Mouse (Mus musculus) kidney, embryonic 16.5 days (tissue): ENCODE measurements around the gene Slc1a2. TPM values are rescaled to one million over a fixed set of nuclear protein-coding genes. Genes with fewer than 3 reads are reported as not detected.

Experiments used
- ATAC-seq: fragments of 200-750 bp; cut with Nextera tagmentation; 2 replicates; pipeline ENCODE4 v1.8.0; 2017; ENCODE audit warnings: moderate TSS enrichment; ENCODE audit not compliant: low FRiP score, low TSS enrichment
- H3K27ac ChIP-seq: fragments of 300-500 bp; sonication (generic); 2 replicates; pipeline ENCODE4 v1.5.1; 2014; ENCODE audit warnings: low read length
- H3K27me3 ChIP-seq: fragments of 300-500 bp; sonication (generic); 2 replicates; pipeline ENCODE4 v1.6.1; 2014; ENCODE audit warnings: low read length, control low read depth, mixed read lengths; ENCODE audit not compliant: insufficient read depth
- H3K36me3 ChIP-seq: fragments of 300-500 bp; sonication (generic); 2 replicates; pipeline ENCODE4 v1.6.1; 2014; ENCODE audit warnings: low read length, control low read depth, mixed read lengths; ENCODE audit not compliant: insufficient read depth
- H3K4me1 ChIP-seq: fragments of 300-500 bp; sonication (generic); 2 replicates; pipeline ENCODE4 v1.6.1; 2014; ENCODE audit warnings: low read length, control low read depth, mixed read lengths; ENCODE audit not compliant: insufficient read depth
- H3K4me2 ChIP-seq: fragments of 300-500 bp; sonication (generic); replicated peaks from 2 replicates; pipeline ENCODE4 v1.6.1; 2014; ENCODE audit warnings: low read depth, low read length
- H3K4me3 ChIP-seq: fragments of 300-500 bp; sonication (generic); 2 replicates; pipeline ENCODE4 v1.5.1; 2014; ENCODE audit warnings: mild to moderate bottlenecking, low read length
- H3K9ac ChIP-seq: fragments of 300-500 bp; sonication (generic); replicated peaks from 2 replicates; pipeline ENCODE4 v1.6.1; 2014; ENCODE audit warnings: low read length
- H3K9me3 ChIP-seq: fragments of 300-500 bp; sonication (generic); 2 replicates; pipeline ENCODE4 v1.6.1; 2016; ENCODE audit warnings: low read length, control low read depth
- WGBS: fragments of 180-500 bp; shearing (Covaris S2); extraction: QIAGEN DNeasy Blood & Tissue Kit; methylation state at CpG from one replicate; pipeline ENCODE4 v1.1.7; 2014; 5-methylcytosine and 5-hydroxymethylcytosine counted together
- polyA plus RNA-seq: library from polyadenylated mRNA; unstranded; fragments of >200 nt; fragmentation: Nextera tagmentation; extraction: Ambion mirVana; gene quantifications from 2 replicates; pipeline ENCODE4 v1.2.1, GENCODE M21; 2015

Slc1a2 gene
- polyA plus RNA-seq, 1 experiment from 2014 or later, result 0.12 TPM

GRCm38 (mm10) chr2:102815289-102815809 lies 156.9 kb downstream of the Slc1a2 start:
- WGBS, result 11% methylated on average over 6 of the region's 6 CpGs

GRCm38 (mm10) chr2:102820225-102820711 lies 161.8 kb downstream of the Slc1a2 start:
- H3K4me2 ChIP-seq, result no peak overlapping the region
- H3K9me3 ChIP-seq, result no peaks in the 10 kb centered on the region
- WGBS, result 44% methylated on average over 5 of the region's 5 CpGs
- peaks cover 6% of the 10 kb centered on the region; the same call in 1 of the 2 replicates for H3K4me1 ChIP-seq
- H3K4me3 ChIP-seq, result no peak overlapping the region
- no peaks in the 10 kb centered on the region for H3K27me3 ChIP-seq
- no peak; the same call in 1 of the 2 replicates for ATAC-seq
- H3K27ac ChIP-seq, result no peak overlapping the region
- no peak overlapping the region for H3K9ac ChIP-seq
- H3K36me3 ChIP-seq, result no peaks in the 10 kb centered on the region

More at GRCm38 (mm10) chr2:102815289-102815809, 156.9 kb downstream of the Slc1a2 start:
- H3K4me2 ChIP-seq, result no peak overlapping the region
- H3K27me3 ChIP-seq, result no peaks in the 10 kb centered on the region
- no peak overlapping the region for H3K4me3 ChIP-seq
- H3K36me3 ChIP-seq, result no peaks in the 10 kb centered on the region
- peaks cover 9% of the 10 kb centered on the region; the same call in 1 of the 2 replicates for H3K4me1 ChIP-seq
- peak overlapping the region; percentile 43 for H3K27ac ChIP-seq
- peak; percentile 95 for ATAC-seq
- H3K9ac ChIP-seq, result no peak overlapping the region
- no peaks in the 10 kb centered on the region for H3K9me3 ChIP-seq

- Histone ChIP-seq H3K9ac (no peak overlapping the region), H3K4me2 (no peak overlapping the region), H3K4me1 (0 out of 2 replicates have a peak, but pooled peaks cover 5% of the 10 kb centered on the region), H3K4me3 (no peak overlapping the region), H3K27ac (no peak overlapping the region), H3K36me3 (no peaks in the 10 kb centered on the region), H3K9me3 (no peaks in the 10 kb centered on the region), H3K27me3 (no peaks in the 10 kb centered on the region)
- 72% methylated on average over 8 of the region's 8 CpGs for WGBS
- ATAC-seq, result no peak
Measured at GRCm38 (mm10) chr2:102820790-102821189, 162.3 kb downstream of the Slc1a2 start.

- Histone ChIP-seq H3K27ac (no peak overlapping the region), H3K36me3 (no peaks in the 10 kb centered on the region), H3K9me3 (no peaks in the 10 kb centered on the region), H3K4me3 (no peak overlapping the region), H3K4me1 (0 out of 2 replicates have a peak, but pooled peaks cover 5% of the 10 kb centered on the region), H3K4me2 (no peak overlapping the region), H3K9ac (no peak overlapping the region), H3K27me3 (no peaks in the 10 kb centered on the region)
- no peak for ATAC-seq
- WGBS, result 92% methylated on average over 6 of the region's 6 CpGs
Measured at GRCm38 (mm10) chr2:102822036-102822435, 163.6 kb downstream of the Slc1a2 start.

- ATAC-seq, result no peak
- H3K9me3 ChIP-seq, result no peaks in the 10 kb centered on the region
- no peak overlapping the region for H3K9ac ChIP-seq
- no peak overlapping the region for H3K27ac ChIP-seq
- no peak overlapping the region for H3K4me2 ChIP-seq
- H3K4me3 ChIP-seq, result no peak overlapping the region
- 93% methylated on average over 9 of the region's 9 CpGs for WGBS
- H3K36me3 ChIP-seq, result no peaks in the 10 kb centered on the region
- H3K27me3 ChIP-seq, result no peaks in the 10 kb centered on the region
- H3K4me1 ChIP-seq, result no peaks in the 10 kb centered on the region
Measured at GRCm38 (mm10) chr2:102825961-102826633, 167.6 kb downstream of the Slc1a2 start.

GRCm38 (mm10) chr2:102827841-102828240 lies 169.4 kb downstream of the Slc1a2 start:
- Histone ChIP-seq H3K4me3 (no peak overlapping the region), H3K9me3 (no peaks in the 10 kb centered on the region), H3K4me2 (no peak overlapping the region), H3K27me3 (no peaks in the 10 kb centered on the region), H3K36me3 (no peaks in the 10 kb centered on the region), H3K9ac (no peak overlapping the region), H3K4me1 (no peaks in the 10 kb centered on the region), H3K27ac (no peak overlapping the region)
- no peak for ATAC-seq
- WGBS, result 47% methylated on average over 1 of the region's 1 CpGs

GRCm38 (mm10) chr2:102828381-102828780 lies 169.9 kb downstream of the Slc1a2 start:
- Histone ChIP-seq H3K36me3 (no peaks in the 10 kb centered on the region), H3K4me2 (no peak overlapping the region), H3K9ac (no peak overlapping the region), H3K27ac (no peak overlapping the region), H3K4me1 (no peaks in the 10 kb centered on the region), H3K9me3 (no peaks in the 10 kb centered on the region), H3K4me3 (no peak overlapping the region), H3K27me3 (no peaks in the 10 kb centered on the region)
- WGBS, result 66% methylated on average over 7 of the region's 7 CpGs
- no peak for ATAC-seq

GRCm38 (mm10) chr2:102829201-102829600 lies 170.7 kb downstream of the Slc1a2 start:
- WGBS, result 83% methylated on average over 3 of the region's 3 CpGs
- ATAC-seq, result peak; percentile 73; the same call in 1 of the 2 replicates
- H3K36me3 ChIP-seq, result no peaks in the 10 kb centered on the region
- no peak overlapping the region for H3K4me2 ChIP-seq
- no peak overlapping the region for H3K9ac ChIP-seq
- no peaks in the 10 kb centered on the region for H3K27me3 ChIP-seq
- H3K4me3 ChIP-seq, result no peak overlapping the region
- H3K27ac ChIP-seq, result no peak overlapping the region
- no peaks in the 10 kb centered on the region for H3K4me1 ChIP-seq
- no peaks in the 10 kb centered on the region for H3K9me3 ChIP-seq

GRCm38 (mm10) chr2:102831547-102831946 lies 173.1 kb downstream of the Slc1a2 start:
- ATAC-seq, result no peak
- Histone ChIP-seq H3K4me3 (no peak overlapping the region), H3K27ac (no peak overlapping the region), H3K36me3 (no peaks in the 10 kb centered on the region), H3K4me2 (no peak overlapping the region), H3K27me3 (no peaks in the 10 kb centered on the region), H3K4me1 (no peaks in the 10 kb centered on the region), H3K9me3 (no peaks in the 10 kb centered on the region), H3K9ac (no peak overlapping the region)

GRCm38 (mm10) chr2:102838179-102838578 lies 179.7 kb downstream of the Slc1a2 start:
- H3K27ac ChIP-seq, result no peak overlapping the region
- H3K9ac ChIP-seq, result no peak overlapping the region
- 95% methylated on average over 7 of the region's 7 CpGs for WGBS
- H3K27me3 ChIP-seq, result no peaks in the 10 kb centered on the region
- no peak overlapping the region for H3K4me2 ChIP-seq
- no peak for ATAC-seq
- H3K4me3 ChIP-seq, result no peak overlapping the region
- H3K9me3 ChIP-seq, result no peaks in the 10 kb centered on the region
- no peaks in the 10 kb centered on the region for H3K4me1 ChIP-seq
- H3K36me3 ChIP-seq, result no peaks in the 10 kb centered on the region
